Mouse (Mus musculus) cortical plate, adult 2 months (tissue): ENCODE measurements around the gene Rab15.

ENCODE experiments used
- CTCF ChIP-seq: fragments of 200-500 bp; IDR thresholded peaks from 2 replicates; pipeline ENCODE4 v1.5.1; 2011; ENCODE audit warnings: mild to moderate bottlenecking, control low read depth, low read length; ENCODE audit not compliant: insufficient read depth; ENCODE audit errors: extremely low read depth
- POLR2A ChIP-seq: fragments of 200-500 bp; IDR thresholded peaks from 2 replicates; pipeline ENCODE4 v1.6.1; 2011; ENCODE audit warnings: mild to moderate bottlenecking, low read length, control low read depth; ENCODE audit not compliant: insufficient read depth; ENCODE audit errors: extremely low read depth

GRCm38 (mm10) chr12:76774652-76775051, 48.1 kb downstream of the Rab15 start:
- no peak for TF ChIP-seq CTCF
- no peak for TF ChIP-seq POLR2A
